In genomic region chr7:99432863-99433262, GRCm38 (mm10) we compare ENCODE assay signal across 17 mouse cellular contexts. TPM values are rescaled to one million over a fixed set of nuclear protein-coding genes. Genes with fewer than 3 reads are reported as not detected.
DNase-seq lines count a peak whose midpoint lies in the region; ATAC-seq and TF ChIP-seq lines count a peak whose summit lies in the region.
"Had no signal": no experiment of that assay in that cellular context is flagged by ENCODE, and none has a peak within 500 bp of the region (broad histone marks: within the 10 kb centered on the region; RNA-seq: fewer than 3 reads in every experiment).

No protein-coding gene starts in this region.

- H3K27me3 ChIP-seq in hindbrain, embryonic 12.5 days, result no peaks in the 10 kb centered on the region
- H3K27me3 ChIP-seq in hindbrain, postnatal 0 days (ENCODE audit: insufficient read depth, low read length), result no peaks in the 10 kb centered on the region
- H3K27me3 ChIP-seq: limb, embryonic 13.5 days; neural tube, embryonic 12.5 days; stomach, embryonic 15.5 days had no signal

- WGBS in hindbrain, embryonic 12.5 days, result 87% methylated on average over 6 of the region's 6 CpGs
- WGBS in hindbrain, postnatal 0 days, result 87% methylated on average over 6 of the region's 6 CpGs

- no peak for TF ChIP-seq POLR2A in bone marrow macrophage, adult 2 months (IDR thresholded peaks at IDR 0.05; ENCODE audit: borderline replicate concordance, low read depth, low read length)

- no peak overlapping the region for H3K9ac ChIP-seq in hindbrain, embryonic 12.5 days
- no peak overlapping the region for H3K9ac ChIP-seq in hindbrain, postnatal 0 days (replicated peaks; ENCODE audit: low read length)
- H3K9ac ChIP-seq: limb, embryonic 13.5 days; midbrain, embryonic 12.5 days; neural tube, embryonic 12.5 days; stomach, embryonic 15.5 days had no signal

- peaks cover 4% of the 10 kb centered on the region; the same call in 1 of the 2 replicates for H3K36me3 ChIP-seq in hindbrain, embryonic 12.5 days
- H3K36me3 ChIP-seq in hindbrain, postnatal 0 days (ENCODE audit: insufficient read depth, low read length), result no peaks in the 10 kb centered on the region
- H3K36me3 ChIP-seq: midbrain, embryonic 12.5 days; stomach, embryonic 15.5 days had no signal

- no peak for TF ChIP-seq CTCF in hindbrain, postnatal 0 days (IDR thresholded peaks at IDR 0.05; ENCODE audit: low read depth)
- TF ChIP-seq CTCF in bone marrow macrophage, adult 2 months (IDR thresholded peaks at IDR 0.05; ENCODE audit: low read depth, low read length), result no peak

- no peak overlapping the region for H3K4me2 ChIP-seq in hindbrain, embryonic 12.5 days (replicated peaks)
- no peak overlapping the region for H3K4me2 ChIP-seq in hindbrain, postnatal 0 days (ENCODE audit: low read depth, low read length)
- H3K4me2 ChIP-seq: heart, embryonic 11.5 days; limb, embryonic 13.5 days; midbrain, embryonic 12.5 days; neural tube, embryonic 12.5 days; stomach, embryonic 15.5 days had no signal

- H3K4me3 ChIP-seq in hindbrain, embryonic 12.5 days, result no peak overlapping the region
- no peak overlapping the region for H3K4me3 ChIP-seq in hindbrain, postnatal 0 days (ENCODE audit: low read length)
- H3K4me3 ChIP-seq in bone marrow macrophage, adult 2 months (ENCODE audit: insufficient read depth, low read length), result no peak overlapping the region
- H3K4me3 ChIP-seq: limb, embryonic 13.5 days; midbrain, embryonic 12.5 days; neural tube, embryonic 12.5 days; stomach, embryonic 15.5 days had no signal

- H3K27ac ChIP-seq in hindbrain, embryonic 12.5 days, result peak overlapping the region; percentile 74; the same call in 1 of the 2 replicates
- H3K27ac ChIP-seq in hindbrain, postnatal 0 days, result no peak overlapping the region
- peak overlapping the region; percentile 30 for H3K27ac ChIP-seq in bone marrow macrophage, adult 2 months (ENCODE audit: insufficient read depth, low read depth, low read length)
- H3K27ac ChIP-seq: limb, embryonic 13.5 days; neural tube, embryonic 12.5 days; stomach, embryonic 15.5 days had no signal

- DNase-seq in hindbrain, postnatal 0 days (ENCODE audit: low spot score), result no peak
- DNase-seq in CD4-positive, CD25-positive, alpha-beta regulatory T cell, adult 2 months (ENCODE audit: low read depth, low spot score), result peak; percentile 47
- DNase-seq in thymus, postnatal 14 days, result no peak
- DNase-seq in cerebellum, adult 11 months, result no peak
- DNase-seq: adrenal gland, postnatal 14 days; cerebellum, adult 9-11 months; kidney, adult 8-10 months had no signal

- peaks cover 40% of the 10 kb centered on the region for H3K4me1 ChIP-seq in hindbrain, embryonic 12.5 days
- peaks cover 8% of the 10 kb centered on the region for H3K4me1 ChIP-seq in hindbrain, postnatal 0 days (ENCODE audit: insufficient read depth, low read length)
- H3K4me1 ChIP-seq in bone marrow macrophage, adult 2 months (ENCODE audit: control insufficient read depth, insufficient read depth, low read length), result peaks cover 51% of the 10 kb centered on the region

- no peak for ATAC-seq in hindbrain, embryonic 12.5 days (ENCODE audit: low FRiP score)
- ATAC-seq in hindbrain, postnatal 0 days, result no peak
- ATAC-seq in granulocyte monocyte progenitor cell, adult 5-6 weeks (replicated peaks; ENCODE audit: poor library complexity, severe bottlenecking), result peak; percentile 19; the same call in 1 of the 2 replicates

- no peaks in the 10 kb centered on the region for H3K9me3 ChIP-seq in hindbrain, embryonic 12.5 days (replicated peaks)
- H3K9me3 ChIP-seq in hindbrain, postnatal 0 days (ENCODE audit: low read length), result no peaks in the 10 kb centered on the region
- H3K9me3 ChIP-seq: limb, embryonic 13.5 days; midbrain, embryonic 12.5 days; neural tube, embryonic 12.5 days; stomach, embryonic 15.5 days had no signal

RNA-seq across cellular contexts. Expression of gene Klhl35, which starts 32.9 kb away (rescaled TPM):
- 39.2 and 47.1 TPM in 2 replicates for polyA plus RNA-seq in hindbrain, embryonic 12.5 days (2016; fragmentation: Nextera tagmentation; extraction: Ambion mirVana)
- 2.3 and 3.3 TPM in 2 replicates for total RNA-seq in hindbrain, postnatal 0 days (2014; rRNA removed)
- 2.3 TPM in 2 replicates for polyA plus RNA-seq in hindbrain, postnatal 0 days (2015; fragmentation: Nextera tagmentation; extraction: Ambion mirVana)
- polyA plus RNA-seq in bone marrow macrophage, adult 2 months (2012; ENCODE audit: insufficient read depth, insufficient read length, missing spikeins), result 0.63 TPM in 1 of 2 replicates, not detected in the other
- not detected in 2 replicates for total RNA-seq in granulocyte monocyte progenitor cell, adult 5-6 weeks (2014; fragmentation: Nextera tagmentation)
- 0.22 and 0.57 TPM in 2 replicates for total RNA-seq in granulocyte monocyte progenitor cell, adult 5-6 weeks (2017)
- total RNA-seq: gastrocnemius, adult 18-20 months had no signal
- polyA plus RNA-seq: liver, embryonic 16.5 days had no signal

RNA-seq across cellular contexts. Expression of gene Rps3, which starts 50.7 kb away (rescaled TPM):
- 512 and 534 TPM in 2 replicates for polyA plus RNA-seq in hindbrain, embryonic 12.5 days (2016; fragmentation: Nextera tagmentation; extraction: Ambion mirVana)
- 526 and 754 TPM in 2 replicates for total RNA-seq in hindbrain, postnatal 0 days (2014; rRNA removed)
- 456 and 459 TPM in 2 replicates for polyA plus RNA-seq in hindbrain, postnatal 0 days (2015; fragmentation: Nextera tagmentation; extraction: Ambion mirVana)
- polyA plus RNA-seq in bone marrow macrophage, adult 2 months (2012; ENCODE audit: insufficient read depth, insufficient read length, missing spikeins), result 1,023 and 1,161 TPM in 2 replicates
- 1,410 and 1,463 TPM in 2 replicates for total RNA-seq in granulocyte monocyte progenitor cell, adult 5-6 weeks (2014; fragmentation: Nextera tagmentation)
- total RNA-seq in granulocyte monocyte progenitor cell, adult 5-6 weeks (2017), result 1,810 and 2,293 TPM in 2 replicates

RNA-seq across cellular contexts. Expression of gene Gdpd5, which starts 51.6 kb away (rescaled TPM):
- 43.8 and 44.5 TPM in 2 replicates for polyA plus RNA-seq in hindbrain, embryonic 12.5 days (2016; fragmentation: Nextera tagmentation; extraction: Ambion mirVana)
- total RNA-seq in hindbrain, postnatal 0 days (2014; rRNA removed), result 40.5 and 47.6 TPM in 2 replicates
- polyA plus RNA-seq in hindbrain, postnatal 0 days (2015; fragmentation: Nextera tagmentation; extraction: Ambion mirVana), result 26.7 and 26.8 TPM in 2 replicates
- polyA plus RNA-seq in bone marrow macrophage, adult 2 months (2012; ENCODE audit: insufficient read depth, insufficient read length, missing spikeins), result 11.1 and 13.8 TPM in 2 replicates
- total RNA-seq in granulocyte monocyte progenitor cell, adult 5-6 weeks (2014; fragmentation: Nextera tagmentation), result not detected in 2 replicates
- total RNA-seq in granulocyte monocyte progenitor cell, adult 5-6 weeks (2017), result 0.56 TPM in 1 of 2 replicates, not detected in the other

Comparison
In these comparisons a context has a peak if more than half of its experiments do, and no peak if none do; other contexts are left out.
1. RNA of gene Klhl35, which starts 32.9 kb away (polyA plus RNA-seq): 39.2 to 47.1 TPM in hindbrain, embryonic 12.5 days; 2.3 TPM in hindbrain, postnatal 0 days and 0.63 TPM in bone marrow macrophage, adult 2 months; every median in the first group is over 10 times any median in the second.